Mouse (Mus musculus) stomach, embryonic 14.5 days (tissue): ENCODE results near the gene 2810408A11Rik. TPM values are rescaled to one million over a fixed set of nuclear protein-coding genes. Genes with fewer than 3 reads are reported as not detected.

Experiments used
- ATAC-seq: fragments of 200-750 bp; cut with Nextera tagmentation; 2 replicates; pipeline ENCODE4 v1.8.0; 2017; ENCODE audit warnings: low read depth, moderate TSS enrichment; ENCODE audit not compliant: insufficient number of reproducible peaks, insufficient read depth, low FRiP score
- H3K27ac ChIP-seq: fragments of 300-500 bp; sonication (generic); 2 replicates; pipeline ENCODE4 v1.5.1; 2014; ENCODE audit warnings: mild to moderate bottlenecking, low read length, moderate library complexity, mixed read lengths
- H3K27me3 ChIP-seq: fragments of 300-500 bp; sonication (generic); 2 replicates; pipeline ENCODE4 v1.6.1; 2014; ENCODE audit warnings: low read length, control low read depth, mixed read lengths; ENCODE audit not compliant: control insufficient read depth, insufficient read depth
- H3K36me3 ChIP-seq: fragments of 300-500 bp; sonication (generic); 2 replicates; pipeline ENCODE4 v1.6.1; 2014; ENCODE audit warnings: mild to moderate bottlenecking, control low read depth, low read length, moderate library complexity, mixed read lengths; ENCODE audit not compliant: control insufficient read depth, insufficient read depth
- H3K4me1 ChIP-seq: fragments of 300-500 bp; sonication (generic); 2 replicates; pipeline ENCODE4 v1.6.1; 2014; ENCODE audit warnings: low read length, control low read depth, mixed read lengths; ENCODE audit not compliant: control insufficient read depth, insufficient read depth
- H3K4me2 ChIP-seq: fragments of 300-500 bp; sonication (generic); replicated peaks from 2 replicates; pipeline ENCODE4 v1.6.1; 2014; ENCODE audit warnings: low read depth, low read length, control low read depth
- H3K4me3 ChIP-seq: fragments of 300-500 bp; sonication (generic); 2 replicates; pipeline ENCODE4 v1.5.1; 2014; ENCODE audit warnings: low read depth, low read length, control low read depth
- H3K9ac ChIP-seq: fragments of 300-500 bp; sonication (generic); replicated peaks from 2 replicates; pipeline ENCODE4 v1.6.1; 2014; ENCODE audit warnings: low read depth, mild to moderate bottlenecking, control low read depth, low read length, moderate library complexity, mixed read lengths
- H3K9me3 ChIP-seq: fragments of 300-500 bp; sonication (generic); 2 replicates; pipeline ENCODE4 v1.6.1; 2016; ENCODE audit warnings: low read depth, low read length, control low read depth; ENCODE audit not compliant: control insufficient read depth
- WGBS: fragments of 180-500 bp; shearing (Covaris S2); extraction: QIAGEN DNeasy Blood & Tissue Kit; methylation state at CpG from one replicate; pipeline ENCODE4 v1.1.7; 2014; 5-methylcytosine and 5-hydroxymethylcytosine counted together
- polyA plus RNA-seq: library from polyadenylated mRNA; unstranded; fragments of >200 nt; fragmentation: Nextera tagmentation; extraction: Ambion mirVana; gene quantifications from 2 replicates; pipeline ENCODE4 v1.2.1, GENCODE M21; 2014

The 2810408A11Rik gene
- polyA plus RNA-seq, 1 experiment from 2014 or later: 8.5 TPM

DNA sequence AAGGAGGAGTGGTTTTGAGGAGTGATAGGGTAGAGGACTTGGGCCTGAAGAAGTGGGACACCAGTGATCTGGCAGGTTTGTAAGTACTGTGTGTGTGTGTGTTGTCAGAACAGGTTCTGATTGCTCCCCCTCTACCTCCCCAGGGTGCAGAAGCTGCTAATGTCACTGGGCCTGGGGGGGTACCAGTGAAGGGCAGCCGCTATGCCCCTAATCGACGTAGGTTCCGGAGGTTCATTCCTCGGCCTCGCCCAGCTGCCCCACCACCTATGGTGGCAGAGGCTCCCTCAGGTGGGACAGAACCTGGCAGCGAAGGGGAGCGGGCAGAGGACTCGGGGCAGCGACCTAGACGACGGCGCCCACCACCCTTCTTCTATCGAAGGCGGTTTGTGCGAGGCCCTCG lies 38.9 kb upstream of the 2810408A11Rik start:
- Histone ChIP-seq H3K9me3 (no peaks in the 10 kb centered on the region), H3K4me1 (peaks cover 12% of the 10 kb centered on the region; the same call in 1 of the 2 replicates), H3K27me3 (no peaks in the 10 kb centered on the region), H3K4me2 (no peak overlapping the region), H3K36me3 (peaks cover 10% of the 10 kb centered on the region), H3K27ac (no peak overlapping the region), H3K4me3 (no peak overlapping the region), H3K9ac (no peak overlapping the region)
- 93% methylated on average over 17 of the region's 17 CpGs for WGBS
- no peak for ATAC-seq

DNA sequence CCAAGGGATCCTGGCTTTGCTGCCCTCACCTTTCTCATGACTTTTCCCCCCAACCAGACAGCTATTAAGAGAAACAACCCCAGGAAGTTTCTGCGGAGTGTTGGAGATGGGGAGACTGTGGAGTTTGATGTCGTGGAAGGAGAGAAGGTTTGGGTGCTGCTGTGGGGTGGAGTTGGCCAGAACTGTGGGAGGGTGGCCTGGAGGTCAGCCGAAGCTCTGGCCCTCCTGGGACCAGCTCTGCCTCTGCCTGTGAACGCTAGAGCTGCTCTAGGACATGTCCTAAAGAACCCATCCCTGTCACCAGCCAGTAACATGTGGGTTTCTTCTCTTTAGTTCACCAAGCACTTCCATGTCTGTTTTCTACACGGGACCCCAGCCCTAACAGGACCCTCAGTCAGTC lies 38.4 kb upstream of the 2810408A11Rik start:
- H3K4me2 ChIP-seq: no peak overlapping the region
- peaks cover 16% of the 10 kb centered on the region; the same call in 1 of the 2 replicates for H3K4me1 ChIP-seq
- H3K9ac ChIP-seq: 0 out of 2 replicates have a peak overlapping the region, but pooled peaks have one; percentile 14
- H3K9me3 ChIP-seq: no peaks in the 10 kb centered on the region
- no peak overlapping the region for H3K27ac ChIP-seq
- 63% methylated on average over 5 of the region's 5 CpGs for WGBS
- ATAC-seq: no peak
- peaks cover 5% of the 10 kb centered on the region; the same call in 1 of the 2 replicates for H3K36me3 ChIP-seq
- H3K27me3 ChIP-seq: no peaks in the 10 kb centered on the region
- H3K4me3 ChIP-seq: no peak overlapping the region

DNA sequence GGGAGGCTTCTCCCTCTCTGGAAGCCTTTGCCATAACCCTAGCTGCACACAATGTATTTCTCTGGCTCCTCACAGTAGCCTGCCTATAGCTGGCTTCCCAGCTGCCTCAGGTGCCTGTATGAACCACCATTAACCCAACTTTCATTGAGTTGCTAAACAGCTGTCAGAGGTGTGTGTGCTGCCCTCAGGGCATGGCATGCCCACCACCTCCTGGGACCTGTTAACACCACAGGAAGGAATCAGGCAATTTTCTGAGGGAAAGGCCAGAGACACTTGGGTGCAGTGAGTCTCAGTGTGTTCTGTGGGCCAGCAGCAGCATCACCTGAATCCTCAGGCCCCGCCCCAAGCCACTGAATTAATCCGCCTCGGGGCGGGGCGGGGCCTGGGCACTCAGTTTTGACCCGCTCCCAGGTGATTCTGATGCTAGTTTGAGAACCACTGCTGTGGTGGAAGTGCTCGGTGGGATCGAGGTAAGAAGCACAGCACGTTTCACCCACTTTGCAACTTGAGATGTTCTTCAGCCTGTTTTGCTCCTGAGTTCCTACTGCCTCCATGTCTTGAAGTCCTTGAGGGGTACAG lies 37.7 kb upstream of the 2810408A11Rik start:
- no peak overlapping the region for H3K9ac ChIP-seq
- H3K4me2 ChIP-seq: no peak overlapping the region
- H3K9me3 ChIP-seq: no peaks in the 10 kb centered on the region
- 23% methylated on average over 9 of the region's 9 CpGs for WGBS
- no peaks in the 10 kb centered on the region for H3K27me3 ChIP-seq
- H3K36me3 ChIP-seq: peaks cover 4% of the 10 kb centered on the region; the same call in 1 of the 2 replicates
- peaks cover 16% of the 10 kb centered on the region; the same call in 1 of the 2 replicates for H3K4me1 ChIP-seq
- no peak overlapping the region for H3K27ac ChIP-seq
- H3K4me3 ChIP-seq: no peak overlapping the region
- ATAC-seq: no peak

DNA sequence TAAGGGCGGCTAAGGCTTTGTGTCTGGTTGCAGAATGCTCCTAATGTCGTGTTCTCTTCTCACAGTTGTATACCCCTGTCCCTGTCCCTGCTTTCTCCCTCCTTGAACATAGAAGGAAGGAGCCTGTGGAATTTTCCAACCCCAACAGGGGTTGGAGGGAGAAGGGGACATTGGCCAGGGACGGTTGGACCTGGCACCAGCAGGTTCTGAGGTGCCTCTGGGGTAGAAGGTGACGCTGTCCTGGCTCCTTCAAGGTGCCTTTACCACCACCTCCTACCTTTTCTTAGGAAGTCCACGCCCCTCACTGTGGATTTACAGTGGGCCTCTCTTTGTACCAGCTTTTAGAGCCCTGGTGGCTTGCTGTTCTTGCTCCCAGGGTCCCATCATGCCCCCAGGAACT lies 37.0 kb upstream of the 2810408A11Rik start:
- H3K27me3 ChIP-seq: no peaks in the 10 kb centered on the region
- H3K4me2 ChIP-seq: no peak overlapping the region
- no peak overlapping the region for H3K9ac ChIP-seq

DNA sequence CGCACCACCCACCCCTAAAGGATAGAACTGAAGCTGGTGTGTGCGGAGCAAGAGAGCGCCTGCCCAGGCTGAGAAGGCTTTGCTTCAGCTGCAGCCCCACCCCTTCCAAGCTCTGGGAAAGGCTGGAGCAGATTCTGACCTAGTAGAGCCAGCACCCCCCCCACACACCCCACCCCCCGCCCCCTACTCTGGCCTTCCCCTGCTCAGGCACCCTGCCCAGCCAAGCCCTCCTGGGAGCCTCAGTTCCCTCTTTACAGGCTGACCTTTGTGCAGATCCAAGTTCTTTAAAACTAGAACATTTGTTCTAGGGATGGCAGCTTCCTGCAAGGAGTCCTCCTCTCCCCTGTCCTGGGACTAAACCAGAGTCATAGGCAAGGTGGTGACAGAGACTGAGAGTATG lies 36.6 kb upstream of the 2810408A11Rik start:
- H3K4me3 ChIP-seq: no peak overlapping the region
- H3K4me2 ChIP-seq: no peak overlapping the region
- H3K4me1 ChIP-seq: peaks cover 16% of the 10 kb centered on the region; the same call in 1 of the 2 replicates
- WGBS: 26% methylated on average over 4 of the region's 4 CpGs
- H3K27ac ChIP-seq: no peak overlapping the region
- peaks cover under 1% of the 10 kb centered on the region; the same call in 1 of the 2 replicates for H3K36me3 ChIP-seq
- no peak for ATAC-seq
- no peaks in the 10 kb centered on the region for H3K9me3 ChIP-seq
- H3K9ac ChIP-seq: no peak overlapping the region
- H3K27me3 ChIP-seq: no peaks in the 10 kb centered on the region

More for the DNA sequence above, 37.0 kb upstream of the 2810408A11Rik start:
- Histone ChIP-seq H3K36me3 (peaks cover 4% of the 10 kb centered on the region; the same call in 1 of the 2 replicates), H3K27ac (no peak overlapping the region), H3K9me3 (no peaks in the 10 kb centered on the region), H3K4me1 (peaks cover 16% of the 10 kb centered on the region; the same call in 1 of the 2 replicates), H3K4me3 (no peak overlapping the region)
- 71% methylated on average over 5 of the region's 5 CpGs for WGBS
- no peak for ATAC-seq

DNA sequence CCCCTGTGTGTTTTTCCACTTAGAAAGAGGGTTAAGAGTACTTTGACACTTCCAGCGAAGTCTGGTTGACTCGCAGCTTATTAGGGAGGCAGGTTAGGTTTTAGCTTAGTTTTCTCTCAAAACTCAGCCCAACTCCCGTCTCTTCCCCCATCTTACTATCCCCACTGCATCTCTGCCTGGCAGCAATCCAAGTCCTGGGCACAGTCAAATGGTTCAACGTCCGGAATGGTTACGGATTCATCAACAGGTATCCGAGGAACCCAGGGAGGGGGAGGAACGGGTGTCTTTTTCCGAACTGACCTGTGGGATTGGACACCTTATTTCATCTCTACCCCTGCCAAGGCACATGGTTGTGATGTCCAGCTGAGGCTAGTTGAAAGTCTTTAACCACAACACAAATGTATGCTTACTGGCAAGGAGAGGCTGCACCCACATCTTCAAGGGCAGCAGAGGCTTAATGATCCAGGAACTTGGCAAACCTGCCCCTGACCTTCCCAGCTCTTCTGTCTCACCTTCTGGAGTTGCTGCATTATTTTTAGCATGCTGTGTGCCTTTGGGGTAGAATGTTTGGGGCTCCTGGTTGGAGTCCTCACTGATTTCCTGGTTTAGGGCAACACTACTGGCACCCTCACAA lies 36.0 kb upstream of the 2810408A11Rik start:
- Histone ChIP-seq H3K9me3 (no peaks in the 10 kb centered on the region), H3K4me3 (peak overlapping the region; percentile 54; the same call in 1 of the 2 replicates), H3K36me3 (no peaks in the 10 kb centered on the region), H3K9ac (no peak overlapping the region), H3K4me2 (peak overlapping the region; percentile 99), H3K4me1 (peaks cover 16% of the 10 kb centered on the region; the same call in 1 of the 2 replicates), H3K27ac (no peak overlapping the region), H3K27me3 (no peaks in the 10 kb centered on the region)
- no peak for ATAC-seq
- 36% methylated on average over 9 of the region's 9 CpGs for WGBS

DNA sequence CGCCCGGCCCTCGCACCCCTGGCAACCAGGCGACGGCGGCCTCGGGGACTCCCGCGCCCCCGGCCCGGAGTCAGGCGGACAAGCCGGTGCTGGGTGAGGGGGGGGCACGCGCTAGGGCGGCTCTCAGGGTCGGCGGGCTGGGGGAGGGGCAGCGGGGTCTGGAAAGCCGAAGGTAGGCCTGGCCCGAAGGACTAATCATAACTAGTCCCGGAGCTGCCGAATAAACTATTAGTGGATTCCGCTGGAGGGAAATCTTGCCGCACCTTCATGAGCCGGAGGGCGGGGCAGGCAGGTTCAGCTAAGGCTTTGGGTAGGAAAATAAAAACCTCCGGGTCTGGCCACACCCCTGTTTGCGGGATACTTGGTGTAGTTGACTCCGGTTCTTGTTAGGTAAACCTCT lies 35.4 kb upstream of the 2810408A11Rik start:
- ATAC-seq: no peak
- Histone ChIP-seq H3K27me3 (no peaks in the 10 kb centered on the region), H3K27ac (no peak overlapping the region)

DNA sequence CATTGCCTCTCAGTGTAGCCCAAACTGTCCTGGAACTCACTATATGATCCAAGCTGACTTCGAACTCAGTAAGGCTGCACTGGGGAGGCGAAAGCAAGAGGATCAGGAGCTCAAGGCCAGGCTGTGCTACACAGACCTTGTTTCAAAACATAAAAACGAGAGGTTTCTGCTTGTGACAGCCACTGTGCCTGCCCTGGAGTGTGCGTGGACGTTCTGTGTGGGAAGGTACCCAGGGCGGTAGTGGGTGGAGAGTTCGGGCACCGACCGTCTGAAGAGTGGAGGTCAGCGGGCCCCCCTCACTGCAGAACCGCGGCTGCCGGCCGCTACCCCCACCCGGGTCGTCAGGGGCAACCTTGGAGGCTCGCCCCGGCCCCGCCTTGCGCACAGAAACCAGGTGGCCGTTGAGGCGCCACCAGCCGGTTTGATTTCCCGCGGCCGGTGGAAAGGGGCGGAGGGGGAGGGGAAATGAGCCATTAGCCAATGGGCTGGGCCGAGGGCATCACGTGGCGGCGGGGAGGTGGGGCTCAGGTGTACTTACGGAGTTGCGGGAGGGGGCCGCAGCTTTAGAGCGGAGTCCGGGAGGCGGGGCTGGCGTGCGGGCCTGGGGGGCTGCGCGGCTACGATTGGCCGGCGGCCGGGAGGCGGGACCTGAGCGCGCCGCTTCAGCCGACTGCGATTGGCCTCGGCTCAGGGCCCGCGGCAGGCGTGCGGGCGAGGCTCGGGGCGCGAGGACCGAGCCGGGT lies 34.5 kb upstream of the 2810408A11Rik start, which contains the start of gene Ybx2:
Gene Ybx2, plus strand, starts transcription at position 660 of the 743 bp plus-strand sequence.
- H3K27me3 ChIP-seq: no peaks in the 10 kb centered on the region
- peak within 1 kb of the TSS; percentile 54 for H3K4me3 ChIP-seq
- peak; percentile 91 for ATAC-seq
- peak within 1 kb of the TSS; percentile 48; the same call in 1 of the 2 replicates for H3K9ac ChIP-seq
- peak within 1 kb of the TSS; percentile 99 for H3K4me2 ChIP-seq
- H3K4me1 ChIP-seq: peaks cover 16% of the 10 kb centered on the region; the same call in 1 of the 2 replicates
- no peaks in the 10 kb centered on the region for H3K9me3 ChIP-seq
- H3K36me3 ChIP-seq: no peaks in the 10 kb centered on the region
- 2% methylated on average over 51 of the region's 62 CpGs for WGBS
- H3K27ac ChIP-seq: no peak within 1 kb of the TSS

More for the DNA sequence above, 35.4 kb upstream of the 2810408A11Rik start:
- no peaks in the 10 kb centered on the region for H3K9me3 ChIP-seq
- peak overlapping the region; percentile 54 for H3K4me3 ChIP-seq
- peak overlapping the region; percentile 99 for H3K4me2 ChIP-seq
- peaks cover 16% of the 10 kb centered on the region; the same call in 1 of the 2 replicates for H3K4me1 ChIP-seq
- under 1% methylated on average over 25 of the region's 30 CpGs for WGBS
- peak overlapping the region; percentile 48; the same call in 1 of the 2 replicates for H3K9ac ChIP-seq
- no peaks in the 10 kb centered on the region for H3K36me3 ChIP-seq
